18 mouse cellular contexts compared by ENCODE assay signal in the genomic region with DNA sequence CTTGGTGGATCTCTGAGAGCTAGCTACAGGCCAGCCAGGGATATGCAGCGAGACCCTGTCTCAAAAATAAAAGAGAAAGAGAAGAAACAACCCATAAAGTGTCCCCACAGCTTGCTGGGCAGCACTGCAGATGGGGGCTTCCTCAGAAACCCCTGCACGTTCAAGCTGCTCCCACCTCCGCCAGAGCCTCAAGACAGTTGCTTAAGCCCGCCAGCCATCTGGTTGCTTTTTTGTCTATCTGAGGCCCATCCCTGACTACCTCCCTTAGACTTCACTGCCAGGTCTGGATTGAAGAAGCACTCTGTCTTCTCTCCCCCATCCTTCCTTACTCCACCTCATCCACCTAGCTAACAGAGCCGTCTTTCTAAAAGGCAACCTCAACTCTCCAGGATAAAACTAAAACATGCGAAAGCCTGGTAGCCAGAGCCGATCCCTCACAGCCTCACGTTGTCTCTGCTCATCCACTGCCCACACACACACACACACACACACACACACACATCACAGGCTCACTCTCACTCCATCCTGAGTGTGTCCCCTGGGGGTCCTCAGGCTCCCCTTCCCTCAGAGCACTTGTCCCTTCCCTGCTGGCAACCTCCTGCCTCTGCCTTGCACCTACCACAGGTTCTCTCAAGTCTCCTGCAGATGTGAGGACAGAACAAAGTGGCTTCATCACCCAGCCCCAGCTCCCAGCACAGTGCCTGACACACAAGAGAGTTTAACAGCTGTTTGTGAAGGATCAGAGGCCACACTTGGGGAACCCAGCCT. TPM values are rescaled to one million over a fixed set of nuclear protein-coding genes. Genes with fewer than 3 reads are reported as not detected.
DNase-seq lines count a peak whose midpoint lies in the region; ATAC-seq lines count a peak whose summit lies in the region.
"Had no signal": no experiment of that assay in that cellular context is flagged by ENCODE, and none has a peak within 500 bp of the region (broad histone marks: within the 10 kb centered on the region; RNA-seq: fewer than 3 reads in every experiment).

No protein-coding gene starts in this region.

- 0 out of 2 replicates have a peak overlapping the region, but pooled peaks have one; percentile 17 for H3K27ac ChIP-seq in heart, embryonic 10.5 days
- H3K27ac ChIP-seq in midbrain, embryonic 14.5 days (replicated peaks; ENCODE audit: low read depth, low read length): 0 out of 2 replicates have a peak overlapping the region, but pooled peaks have one; percentile 13
- H3K27ac ChIP-seq in midbrain, embryonic 13.5 days: no peak overlapping the region
- H3K27ac ChIP-seq in forebrain, embryonic 15.5 days (replicated peaks): peak overlapping the region; percentile 77
- H3K27ac ChIP-seq: embryonic facial prominence, embryonic 15.5 days; liver, embryonic 13.5 days; stomach, embryonic 15.5 days had no signal

- peaks cover 74% of the 10 kb centered on the region for H3K4me1 ChIP-seq in heart, embryonic 10.5 days
- H3K4me1 ChIP-seq in midbrain, embryonic 14.5 days (ENCODE audit: control insufficient read depth, insufficient read depth, low read length): no peaks in the 10 kb centered on the region
- H3K4me1 ChIP-seq in midbrain, embryonic 13.5 days (replicated peaks): peaks cover 26% of the 10 kb centered on the region
- H3K4me1 ChIP-seq in forebrain, embryonic 15.5 days: peaks cover 55% of the 10 kb centered on the region
- H3K4me1 ChIP-seq: megakaryocyte, embryonic 14.5 days had no signal

- no peak for ATAC-seq in midbrain, embryonic 14.5 days (ENCODE audit: low FRiP score, low TSS enrichment)
- no peak for ATAC-seq in midbrain, embryonic 13.5 days
- no peak for ATAC-seq in forebrain, embryonic 15.5 days (replicated peaks)
- ATAC-seq: intestine, postnatal 0 days had no signal

- WGBS in heart, embryonic 10.5 days: 79% methylated on average over 8 of the region's 8 CpGs
- 74% methylated on average over 8 of the region's 8 CpGs for WGBS in midbrain, embryonic 14.5 days
- WGBS in midbrain, embryonic 13.5 days: 77% methylated on average over 8 of the region's 8 CpGs
- 59% methylated on average over 8 of the region's 8 CpGs for WGBS in forebrain, embryonic 15.5 days

- intact Hi-C loops in heart, postnatal 25 days (cut with DNase I): no loop called here

- DNase-seq in heart, embryonic 10.5 days (ENCODE audit: low spot score): no peak
- no peak for DNase-seq in heart, postnatal 25 days (ENCODE audit: low spot score)
- DNase-seq in midbrain, embryonic 14.5 days: no peak
- peak; percentile 36 for DNase-seq in cerebellum, adult 8-10 months
- no peak for DNase-seq in kidney, adult 11 months
- DNase-seq in lung, postnatal 25 days (ENCODE audit: low spot score): no peak
- DNase-seq: gastrocnemius, postnatal 14 days; heart, postnatal 36 days; kidney, postnatal 10 days; layer of hippocampus, adult 9-11 months; liver, embryonic 13.5 days had no signal

- no peaks in the 10 kb centered on the region for H3K9me3 ChIP-seq in heart, embryonic 10.5 days
- no peaks in the 10 kb centered on the region for H3K9me3 ChIP-seq in midbrain, embryonic 14.5 days (ENCODE audit: control insufficient read depth, low read length)
- H3K9me3 ChIP-seq in midbrain, embryonic 13.5 days: no peaks in the 10 kb centered on the region
- no peaks in the 10 kb centered on the region for H3K9me3 ChIP-seq in forebrain, embryonic 15.5 days
- H3K9me3 ChIP-seq: embryonic facial prominence, embryonic 15.5 days; liver, embryonic 13.5 days; megakaryocyte, embryonic 14.5 days; stomach, embryonic 15.5 days had no signal

- peaks cover 10% of the 10 kb centered on the region; the same call in 1 of the 2 replicates for H3K36me3 ChIP-seq in heart, embryonic 10.5 days
- H3K36me3 ChIP-seq in midbrain, embryonic 14.5 days (ENCODE audit: control insufficient read depth, insufficient read depth, low read length): peaks cover 14% of the 10 kb centered on the region
- peaks cover 28% of the 10 kb centered on the region for H3K36me3 ChIP-seq in midbrain, embryonic 13.5 days
- H3K36me3 ChIP-seq in forebrain, embryonic 15.5 days: 0 out of 2 replicates have a peak, but pooled peaks cover 3% of the 10 kb centered on the region

- H3K4me2 ChIP-seq in midbrain, embryonic 14.5 days (ENCODE audit: low read length): no peak overlapping the region
- H3K4me2 ChIP-seq in midbrain, embryonic 13.5 days (replicated peaks): no peak overlapping the region
- H3K4me2 ChIP-seq in forebrain, embryonic 15.5 days (replicated peaks): no peak overlapping the region
- H3K4me2 ChIP-seq: embryonic facial prominence, embryonic 15.5 days; liver, embryonic 13.5 days; stomach, embryonic 15.5 days had no signal

- no peak overlapping the region for H3K4me3 ChIP-seq in heart, embryonic 10.5 days
- no peak overlapping the region for H3K4me3 ChIP-seq in midbrain, embryonic 14.5 days (replicated peaks; ENCODE audit: low read depth, low read length)
- H3K4me3 ChIP-seq in midbrain, embryonic 13.5 days (replicated peaks): no peak overlapping the region
- H3K4me3 ChIP-seq in forebrain, embryonic 15.5 days: no peak overlapping the region
- H3K4me3 ChIP-seq: embryonic facial prominence, embryonic 15.5 days; liver, embryonic 13.5 days; megakaryocyte, embryonic 14.5 days; myocyte; stomach, embryonic 15.5 days had no signal

- H3K9ac ChIP-seq in midbrain, embryonic 14.5 days (replicated peaks; ENCODE audit: low read length): no peak overlapping the region
- H3K9ac ChIP-seq in midbrain, embryonic 13.5 days (replicated peaks): no peak overlapping the region
- no peak overlapping the region for H3K9ac ChIP-seq in forebrain, embryonic 15.5 days (replicated peaks)
- H3K9ac ChIP-seq: embryonic facial prominence, embryonic 15.5 days; liver, embryonic 13.5 days; stomach, embryonic 15.5 days had no signal

- H3K27me3 ChIP-seq in heart, embryonic 10.5 days (ENCODE audit: insufficient read depth, poor library complexity, severe bottlenecking): no peaks in the 10 kb centered on the region
- H3K27me3 ChIP-seq in midbrain, embryonic 14.5 days (ENCODE audit: control insufficient read depth, insufficient read depth, low read length): no peaks in the 10 kb centered on the region
- no peaks in the 10 kb centered on the region for H3K27me3 ChIP-seq in midbrain, embryonic 13.5 days
- H3K27me3 ChIP-seq in forebrain, embryonic 15.5 days: no peaks in the 10 kb centered on the region
- H3K27me3 ChIP-seq: embryonic facial prominence, embryonic 15.5 days; liver, embryonic 13.5 days; megakaryocyte, embryonic 14.5 days; stomach, embryonic 15.5 days had no signal

RNA-seq across cellular contexts. Expression of gene Cog7, which starts 43.2 kb away (rescaled TPM):
- 20.0 and 22.4 TPM in 2 replicates for polyA plus RNA-seq in heart, embryonic 10.5 days (2016; fragmentation: Nextera tagmentation; extraction: Ambion mirVana)
- 10 to 100 TPM; 13.8 to 15.2 TPM for total RNA-seq in heart, postnatal 25 days (2021)
- 15.4 and 19.8 TPM in 2 replicates for polyA plus RNA-seq in midbrain, embryonic 14.5 days (2014; fragmentation: Nextera tagmentation; extraction: Ambion mirVana)
- 20.6 TPM in 2 replicates for polyA plus RNA-seq in midbrain, embryonic 13.5 days (2015; fragmentation: Nextera tagmentation; extraction: Ambion mirVana)
- polyA plus RNA-seq in forebrain, embryonic 15.5 days (2015; fragmentation: Nextera tagmentation; extraction: Ambion mirVana): 21.4 and 22.1 TPM in 2 replicates
